Mouse (Mus musculus) olfactory bulb, adult 2 months (tissue): ENCODE measurements around the gene Adam22.

Source experiments
- CTCF ChIP-seq: fragments of 200-500 bp; IDR thresholded peaks from 2 replicates; pipeline ENCODE4 v1.5.1; 2012; ENCODE audit warnings: low read depth, mild to moderate bottlenecking, low read length, moderate library complexity; ENCODE audit not compliant: insufficient read depth
- POLR2A ChIP-seq: fragments of 200-500 bp; IDR thresholded peaks from 2 replicates; pipeline ENCODE4 v1.6.1; 2012; ENCODE audit warnings: mild to moderate bottlenecking, low read depth, low read length, moderate library complexity; ENCODE audit not compliant: insufficient read depth

DNA sequence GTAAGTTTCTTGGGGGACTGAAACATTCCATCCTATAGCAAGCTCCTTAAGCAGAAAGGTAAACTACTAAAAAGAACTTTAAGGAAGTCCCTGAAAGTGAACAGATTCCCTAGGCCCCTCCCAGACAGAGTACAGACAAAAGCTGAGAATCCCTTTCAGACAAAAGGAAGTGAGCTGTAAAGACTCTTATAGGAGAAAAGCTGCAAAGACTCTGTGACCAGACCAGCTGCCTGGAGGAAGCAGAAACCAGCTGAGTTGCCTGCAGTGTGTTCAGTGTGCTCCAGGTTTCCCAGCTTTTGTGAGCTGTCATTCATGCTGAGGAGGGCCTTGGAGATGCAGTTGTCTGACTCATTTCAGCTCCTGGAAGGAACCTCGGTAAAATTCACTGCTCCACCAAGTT is 49.5 kb upstream of the Adam22 start:
- TF ChIP-seq POLR2A (no peak), CTCF (no peak)
